Mouse (Mus musculus): ENCODE measurements at regions not wholly inside any gene's neighbourhood (a gene's known extent, or its start where the extent isn't known, plus 50 kb on each side); places are given as distances from the start of the nearest gene placed in this dataset.

DNA sequence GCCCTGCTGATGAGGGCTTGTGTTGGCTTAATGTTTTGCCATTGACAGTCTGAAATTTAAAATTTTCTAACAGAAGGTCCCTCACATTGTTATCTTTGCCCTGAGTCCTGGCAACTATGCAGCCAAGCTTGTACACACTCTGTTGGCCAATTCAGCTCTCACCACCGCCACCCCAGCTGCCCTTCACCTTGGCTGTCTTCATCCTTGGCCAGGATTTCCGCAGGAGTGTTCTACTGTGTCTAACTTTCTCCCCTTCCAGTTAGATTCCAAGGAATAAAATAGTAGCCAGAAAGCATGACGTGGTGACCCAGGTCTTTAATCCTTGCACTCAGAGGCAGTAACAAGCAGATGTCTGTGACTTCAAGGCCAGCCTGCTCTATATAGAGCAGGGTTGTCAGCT, 87.4 kb downstream of the 1700129C05Rik start:
- Histone ChIP-seq H3K4me2 (ENCODE audit: insufficient read depth, low read depth, poor library complexity, severe bottlenecking) (no peak overlapping the region), H3K27ac (ENCODE audit: insufficient read depth, low read depth) (no peak overlapping the region), H3K36me3 (replicated peaks in 1 of 2; ENCODE audit: control insufficient read depth in 1 of 2, insufficient read depth in 1 of 2, low read length in 1 of 2) (no peaks in the 10 kb centered on the region), H3K4me3 (replicated peaks in 1 of 3; ENCODE audit: low read depth in 2 of 3, low read length in 2 of 3, poor library complexity in 1 of 3) (no peak overlapping the region), H3K79me2 (replicated peaks; ENCODE audit: control insufficient read depth, extremely low read depth, insufficient read depth, poor library complexity, severe bottlenecking) (no peaks in the 10 kb centered on the region), H3K9me3 (replicated peaks; ENCODE audit: low read length) (no peaks in the 10 kb centered on the region), H3K4me1 (ENCODE audit: control insufficient read depth in 1 of 2, insufficient read depth in 2 of 2) (peaks cover 22 to 72% of the 10 kb centered on the region in 2 experiments), H3K9ac (ENCODE audit: insufficient read depth, low read depth) (no peak overlapping the region), H3K27me3 (replicated peaks) (no peaks in the 10 kb centered on the region)
- in situ Hi-C loops (cut with MboI; ENCODE audit: low pct_ligation_motif_present, low pct_unique_long_range_greater_than_20kb, low sequenced_read_pairs), result no loop called here
- TF ChIP-seq ZKSCAN1 (IDR thresholded peaks at IDR 0.05; ENCODE audit: borderline replicate concordance, low read depth, low read length), result no peak
- no peak for TF ChIP-seq USF1 (IDR thresholded peaks at IDR 0.05; ENCODE audit: low read depth, low read length)
- TF ChIP-seq CHD1 (IDR thresholded peaks at IDR 0.05; ENCODE audit: low read depth, low read length), result no peak
- TF ChIP-seq USF2 (conservative IDR thresholded peaks at IDR 0.05; ENCODE audit: low read depth, low read length), result no peak
- no peak for TF ChIP-seq GABPA (IDR thresholded peaks at IDR 0.05; ENCODE audit: insufficient replicate concordance, low read depth, low read length)
- no peak for TF ChIP-seq MAX (IDR thresholded peaks at IDR 0.05; ENCODE audit: low read length)
- no peak for TF ChIP-seq CHD2 (IDR thresholded peaks at IDR 0.05; ENCODE audit: low read length)
- TF ChIP-seq RCOR1 (conservative IDR thresholded peaks at IDR 0.05; ENCODE audit: low read depth, low read length), result no peak
- no peak for TF ChIP-seq JUND (conservative IDR thresholded peaks at IDR 0.05; ENCODE audit: low read depth, low read length)
- no peak for TF ChIP-seq IRF4 (IDR thresholded peaks at IDR 0.05; ENCODE audit: low read depth, low read length)
- no peak for TF ChIP-seq MXI1 (IDR thresholded peaks at IDR 0.05; ENCODE audit: low read depth, low read length)
- TF ChIP-seq JUN (IDR thresholded peaks at IDR 0.05; ENCODE audit: insufficient read depth, low read depth, low read length), result no peak
- no peak for TF ChIP-seq ZNF384 (IDR thresholded peaks at IDR 0.05; ENCODE audit: low read depth, low read length)
- TF ChIP-seq NRF1 (IDR thresholded peaks at IDR 0.05; ENCODE audit: low read depth, low read length), result no peak
- no peak for TF ChIP-seq TCF12 (IDR thresholded peaks at IDR 0.05; ENCODE audit: low read depth, low read length)
- no peak for TF ChIP-seq EP300 (IDR thresholded peaks at IDR 0.05; ENCODE audit: low read length)
- no peak for TF ChIP-seq POLR2A (IDR thresholded peaks at IDR 0.05; ENCODE audit: low read depth, low read length)
- dilution Hi-C loops (cut with MboI; ENCODE audit: extremely low pct_ligation_motif_present, extremely low pct_unique_long_range_greater_than_20kb, low sequenced_read_pairs), result no loop called here
- DNase-seq (ENCODE audit: extremely low read depth), result no peak

DNA sequence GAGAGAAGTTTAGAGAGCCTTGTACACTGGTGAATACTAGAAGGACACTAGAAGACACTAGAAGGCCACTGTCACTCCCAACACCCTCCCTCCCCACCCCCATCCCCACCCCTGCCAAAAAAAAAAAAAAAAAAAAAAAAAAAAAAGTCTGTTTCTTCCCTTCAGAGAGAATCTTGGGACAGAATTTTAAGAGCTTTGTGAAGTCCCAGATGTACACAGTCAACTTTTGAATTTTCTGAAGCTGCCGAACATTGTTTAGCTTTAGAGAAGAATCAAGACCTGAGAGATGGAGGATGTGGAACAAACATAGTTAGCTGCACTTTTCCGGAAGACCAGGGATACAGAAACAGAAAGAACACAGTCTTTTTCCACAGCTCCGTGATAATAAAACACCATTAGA, 90.3 kb downstream of the 1700129C05Rik start:
- Histone ChIP-seq H3K4me1 (ENCODE audit: control insufficient read depth in 1 of 2, insufficient read depth in 2 of 2) (peaks cover 21 to 57% of the 10 kb centered on the region in 2 experiments), H3K36me3 (replicated peaks in 1 of 2; ENCODE audit: control insufficient read depth in 1 of 2, insufficient read depth in 1 of 2, low read length in 1 of 2) (no peaks in the 10 kb centered on the region), H3K9ac (ENCODE audit: insufficient read depth, low read depth) (peak overlapping the region; percentile 55), H3K27me3 (replicated peaks) (no peaks in the 10 kb centered on the region), H3K27ac (ENCODE audit: insufficient read depth, low read depth) (peak overlapping the region; percentile 34; the same call in 1 of the 2 replicates), H3K79me2 (replicated peaks; ENCODE audit: control insufficient read depth, extremely low read depth, insufficient read depth, poor library complexity, severe bottlenecking) (no peaks in the 10 kb centered on the region), H3K4me3 (replicated peaks in 1 of 3; ENCODE audit: low read depth in 2 of 3, low read length in 2 of 3, poor library complexity in 1 of 3) (no peak overlapping the region), H3K4me2 (ENCODE audit: insufficient read depth, low read depth, poor library complexity, severe bottlenecking) (peak overlapping the region; percentile 21; the same call in 1 of the 2 replicates), H3K9me3 (replicated peaks; ENCODE audit: low read length) (peaks cover 5% of the 10 kb centered on the region)
- dilution Hi-C loops (cut with MboI; ENCODE audit: extremely low pct_ligation_motif_present, extremely low pct_unique_long_range_greater_than_20kb, low sequenced_read_pairs) (no loop called here), in situ Hi-C loops (cut with MboI; ENCODE audit: low pct_ligation_motif_present, low pct_unique_long_range_greater_than_20kb, low sequenced_read_pairs) (no loop called here)
- no peak for DNase-seq (ENCODE audit: extremely low read depth)
- TF ChIP-seq SIN3A (IDR thresholded peaks at IDR 0.05; ENCODE audit: low read length), result 0 out of 2 replicates have a peak, but pooled peaks have one; percentile 29
- TF ChIP-seq TBP (conservative IDR thresholded peaks at IDR 0.05; ENCODE audit: low read depth, low read length), result no peak
- no peak for TF ChIP-seq NRF1 (IDR thresholded peaks at IDR 0.05; ENCODE audit: low read depth, low read length)
- peak; percentile 95 for TF ChIP-seq ZNF384 (IDR thresholded peaks at IDR 0.05; ENCODE audit: low read depth, low read length)
- TF ChIP-seq EP300 (IDR thresholded peaks at IDR 0.05; ENCODE audit: low read length), result 0 out of 2 replicates have a peak, but pooled peaks have one; percentile 11
- no peak for TF ChIP-seq USF1 (IDR thresholded peaks at IDR 0.05; ENCODE audit: low read depth, low read length)
- TF ChIP-seq CHD2 (IDR thresholded peaks at IDR 0.05; ENCODE audit: low read length), result peak; percentile 58
- TF ChIP-seq PAX5 (IDR thresholded peaks at IDR 0.05; ENCODE audit: low read length), result no peak
- no peak for TF ChIP-seq POLR2A (IDR thresholded peaks at IDR 0.05; ENCODE audit: low read depth, low read length)
- TF ChIP-seq IRF4 (IDR thresholded peaks at IDR 0.05; ENCODE audit: low read depth, low read length), result 0 out of 2 replicates have a peak, but pooled peaks have one; percentile 4
- no peak for TF ChIP-seq RAD21 (IDR thresholded peaks at IDR 0.05; ENCODE audit: low read depth, low read length)

Measured in CH12.LX (cell line).